Mouse (Mus musculus) forebrain, embryonic 10.5 days (tissue): Measurements from ENCODE around the gene Ptpdc1. TPM values are rescaled to one million over a fixed set of nuclear protein-coding genes. Genes with fewer than 3 reads are reported as not detected.
A peak's percentile ranks its signal among the peaks of the same experiment; 100 is the strongest.

Experiments
- DNase-seq: peaks from one replicate; pipeline ENCODE4 v3.0.0-alpha.2; 2017; ENCODE audit warnings: low spot score; ENCODE audit errors: extremely low spot score
- H3K27ac ChIP-seq: fragments of 300-500 bp; sonication (generic); 2 replicates; pipeline ENCODE4 v1.5.1; 2016; ENCODE audit warnings: mild to moderate bottlenecking
- H3K27me3 ChIP-seq: fragments of 300-500 bp; sonication (generic); 2 replicates; pipeline ENCODE4 v1.6.1; 2016; ENCODE audit warnings: mild to moderate bottlenecking; ENCODE audit not compliant: poor library complexity, severe bottlenecking
- H3K36me3 ChIP-seq: fragments of 300-500 bp; sonication (generic); replicated peaks from 2 replicates; pipeline ENCODE4 v1.6.1; 2016; ENCODE audit warnings: mild to moderate bottlenecking, moderate library complexity
- H3K4me1 ChIP-seq: fragments of 300-500 bp; sonication (generic); 2 replicates; pipeline ENCODE4 v1.6.1; 2016
- H3K4me3 ChIP-seq: fragments of 300-500 bp; sonication (generic); 2 replicates; pipeline ENCODE4 v1.5.1; 2016; ENCODE audit warnings: mild to moderate bottlenecking, moderate library complexity
- H3K9me3 ChIP-seq: fragments of 300-500 bp; sonication (generic); 2 replicates; pipeline ENCODE4 v1.6.1; 2016; ENCODE audit warnings: mild to moderate bottlenecking, moderate library complexity
- WGBS: fragments of 180-500 bp; shearing (Covaris S2); methylation state at CpG from one replicate; pipeline ENCODE4 v1.1.7; 2016; 5-methylcytosine and 5-hydroxymethylcytosine counted together
- polyA plus RNA-seq: library from polyadenylated mRNA; unstranded; fragments of >200 nt; fragmentation: Nextera tagmentation; extraction: Ambion mirVana; gene quantifications from 2 replicates; pipeline ENCODE4 v1.2.1, GENCODE M21; 2016

The Ptpdc1 gene
- polyA plus RNA-seq, 1 experiment from 2014 or later = 8.2 TPM

- peaks cover 32% of the 10 kb centered on the region for H3K4me1 ChIP-seq
- peak overlapping the region; percentile 12; the same call in 1 of the 2 replicates for H3K4me3 ChIP-seq
- WGBS = 71% methylated on average over 7 of the region's 7 CpGs
- peaks cover 5% of the 10 kb centered on the region; the same call in 1 of the 2 replicates for H3K36me3 ChIP-seq
- H3K9me3 ChIP-seq = no peaks in the 10 kb centered on the region
- peak overlapping the region; percentile 82 for H3K27ac ChIP-seq
- no peak for DNase-seq
- no peaks in the 10 kb centered on the region for H3K27me3 ChIP-seq
Measured at GRCm38 (mm10) chr13:48594605-48595004, 30.9 kb downstream of the Ptpdc1 start.

GRCm38 (mm10) chr13:48594031-48594430 lies 31.4 kb downstream of the Ptpdc1 start:
- no peaks in the 10 kb centered on the region for H3K9me3 ChIP-seq
- peaks cover 32% of the 10 kb centered on the region for H3K4me1 ChIP-seq
- H3K27me3 ChIP-seq = no peaks in the 10 kb centered on the region
- H3K4me3 ChIP-seq = peak overlapping the region; percentile 12; the same call in 1 of the 2 replicates
- no peak for DNase-seq
- H3K36me3 ChIP-seq = peaks cover 5% of the 10 kb centered on the region; the same call in 1 of the 2 replicates
- 45% methylated on average over 10 of the region's 10 CpGs for WGBS
- peak overlapping the region; percentile 82 for H3K27ac ChIP-seq

- peak overlapping the region; percentile 82 for H3K27ac ChIP-seq
- H3K4me1 ChIP-seq = peaks cover 32% of the 10 kb centered on the region
- peak; percentile 55 for DNase-seq
- H3K36me3 ChIP-seq = peaks cover 5% of the 10 kb centered on the region; the same call in 1 of the 2 replicates
- no peaks in the 10 kb centered on the region for H3K27me3 ChIP-seq
- 28% methylated on average over 15 of the region's 15 CpGs for WGBS
- peak overlapping the region; percentile 26; the same call in 1 of the 2 replicates for H3K4me3 ChIP-seq
- no peaks in the 10 kb centered on the region for H3K9me3 ChIP-seq
Measured at GRCm38 (mm10) chr13:48593181-48593580, 32.3 kb downstream of the Ptpdc1 start.

- Histone ChIP-seq H3K27me3 (no peaks in the 10 kb centered on the region), H3K36me3 (peaks cover 23% of the 10 kb centered on the region; the same call in 1 of the 2 replicates), H3K4me3 (no peak overlapping the region), H3K4me1 (peaks cover 32% of the 10 kb centered on the region), H3K9me3 (no peaks in the 10 kb centered on the region), H3K27ac (no peak overlapping the region)
- DNase-seq = no peak
Measured at GRCm38 (mm10) chr13:48590743-48591142, 34.7 kb downstream of the Ptpdc1 start.

- 90% methylated on average over 11 of the region's 11 CpGs for WGBS
Measured at GRCm38 (mm10) chr13:48587354-48587753, 38.1 kb downstream of the Ptpdc1 start.

GRCm38 (mm10) chr13:48586496-48586895 lies 39.0 kb downstream of the Ptpdc1 start:
- 90% methylated on average over 9 of the region's 9 CpGs for WGBS
- no peaks in the 10 kb centered on the region for H3K4me1 ChIP-seq

More at GRCm38 (mm10) chr13:48587354-48587753, 38.1 kb downstream of the Ptpdc1 start:
- Histone ChIP-seq H3K4me1 (no peaks in the 10 kb centered on the region), H3K9me3 (no peaks in the 10 kb centered on the region), H3K27ac (no peak overlapping the region), H3K27me3 (no peaks in the 10 kb centered on the region), H3K36me3 (peaks cover 29% of the 10 kb centered on the region; the same call in 1 of the 2 replicates), H3K4me3 (no peak overlapping the region)
- no peak for DNase-seq

GRCm38 (mm10) chr13:48585786-48586185 lies 39.7 kb downstream of the Ptpdc1 start:
- WGBS = 89% methylated on average over 7 of the region's 7 CpGs
- no peak overlapping the region for H3K27ac ChIP-seq
- no peak for DNase-seq
- peaks cover 29% of the 10 kb centered on the region; the same call in 1 of the 2 replicates for H3K36me3 ChIP-seq
- no peaks in the 10 kb centered on the region for H3K9me3 ChIP-seq
- H3K4me3 ChIP-seq = no peak overlapping the region
- no peaks in the 10 kb centered on the region for H3K27me3 ChIP-seq
- no peaks in the 10 kb centered on the region for H3K4me1 ChIP-seq

More at GRCm38 (mm10) chr13:48586496-48586895, 39.0 kb downstream of the Ptpdc1 start:
- Histone ChIP-seq H3K4me3 (no peak overlapping the region), H3K9me3 (no peaks in the 10 kb centered on the region), H3K36me3 (peaks cover 29% of the 10 kb centered on the region; the same call in 1 of the 2 replicates), H3K27ac (no peak overlapping the region), H3K27me3 (no peaks in the 10 kb centered on the region)
- DNase-seq = no peak

GRCm38 (mm10) chr13:48582688-48583379 lies 42.6 kb downstream of the Ptpdc1 start:
- no peak overlapping the region for H3K4me3 ChIP-seq
- no peaks in the 10 kb centered on the region for H3K9me3 ChIP-seq
- peaks cover 4% of the 10 kb centered on the region for H3K4me1 ChIP-seq
- no peaks in the 10 kb centered on the region for H3K27me3 ChIP-seq
- 79% methylated on average over 10 of the region's 10 CpGs for WGBS
- DNase-seq = no peak
- H3K27ac ChIP-seq = no peak overlapping the region
- H3K36me3 ChIP-seq = peaks cover 24% of the 10 kb centered on the region; the same call in 1 of the 2 replicates

- peaks cover 5% of the 10 kb centered on the region; the same call in 1 of the 2 replicates for H3K36me3 ChIP-seq
- H3K9me3 ChIP-seq = no peaks in the 10 kb centered on the region
- DNase-seq = no peak
- peak overlapping the region; percentile 30 for H3K27ac ChIP-seq
- no peak overlapping the region for H3K4me3 ChIP-seq
- 73% methylated on average over 4 of the region's 4 CpGs for WGBS
- H3K27me3 ChIP-seq = no peaks in the 10 kb centered on the region
- H3K4me1 ChIP-seq = peaks cover 15% of the 10 kb centered on the region
Measured at GRCm38 (mm10) chr13:48578616-48579015, 46.8 kb downstream of the Ptpdc1 start.

- H3K9me3 ChIP-seq = no peaks in the 10 kb centered on the region
- DNase-seq = no peak
- no peak overlapping the region for H3K4me3 ChIP-seq
- peaks cover 4% of the 10 kb centered on the region; the same call in 1 of the 2 replicates for H3K36me3 ChIP-seq
- H3K27me3 ChIP-seq = no peaks in the 10 kb centered on the region
- WGBS = 80% methylated on average over 11 of the region's 11 CpGs
- no peak overlapping the region for H3K27ac ChIP-seq
- peaks cover 15% of the 10 kb centered on the region for H3K4me1 ChIP-seq
Measured at GRCm38 (mm10) chr13:48577836-48578235, 47.6 kb downstream of the Ptpdc1 start.

GRCm38 (mm10) chr13:48577007-48577406 lies 48.5 kb downstream of the Ptpdc1 start:
- H3K9me3 ChIP-seq = no peaks in the 10 kb centered on the region
- peaks cover 15% of the 10 kb centered on the region for H3K4me1 ChIP-seq
- H3K27me3 ChIP-seq = no peaks in the 10 kb centered on the region
- WGBS = 89% methylated on average over 6 of the region's 6 CpGs
- no peaks in the 10 kb centered on the region for H3K36me3 ChIP-seq
- DNase-seq = no peak
- H3K4me3 ChIP-seq = no peak overlapping the region
- no peak overlapping the region for H3K27ac ChIP-seq

GRCm38 (mm10) chr13:48574718-48575117 lies 50.7 kb downstream of the Ptpdc1 start:
- Histone ChIP-seq H3K4me1 (peaks cover 15% of the 10 kb centered on the region), H3K36me3 (no peaks in the 10 kb centered on the region), H3K27ac (no peak overlapping the region), H3K4me3 (no peak overlapping the region), H3K9me3 (no peaks in the 10 kb centered on the region), H3K27me3 (no peaks in the 10 kb centered on the region)
- WGBS = 80% methylated on average over 6 of the region's 6 CpGs
- no peak for DNase-seq
